Mouse (Mus musculus): ENCODE measurements around the gene Hcrtr1. TPM values are rescaled to one million over a fixed set of nuclear protein-coding genes. Genes with fewer than 3 reads are reported as not detected.

The Hcrtr1 gene
- polyA plus RNA-seq (2015; fragmentation: Nextera tagmentation; extraction: Ambion mirVana), result 0.23 and 0.42 TPM in 2 replicates

DNA sequence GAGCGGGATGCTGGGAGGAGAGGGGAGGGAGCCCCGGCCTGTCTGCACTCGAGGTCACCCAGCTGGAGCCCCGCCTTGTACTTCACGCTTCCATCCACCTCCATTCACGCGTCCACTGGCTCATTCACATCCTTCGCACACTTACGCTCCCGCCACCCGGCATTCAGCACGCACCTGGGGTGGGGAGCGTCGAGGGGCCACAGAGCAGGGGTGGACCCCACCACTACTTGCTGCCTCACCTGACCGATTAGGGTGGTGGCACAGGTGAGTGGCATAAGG is at the start of gene Hcrtr1:
TSS of gene Hcrtr1 (minus strand) at position 146 of the 279 bp plus-strand sequence.
- H3K4me1 ChIP-seq, result peaks cover 9% of the 10 kb centered on the region
- no peak within 1 kb of the TSS; the same call in 1 of the 2 replicates for H3K9ac ChIP-seq
- no peaks in the 10 kb centered on the region for H3K9me3 ChIP-seq
- no peak within 1 kb of the TSS for H3K27ac ChIP-seq
- H3K4me2 ChIP-seq, result peak within 1 kb of the TSS; percentile 79
- H3K4me3 ChIP-seq (replicated peaks), result peak within 1 kb of the TSS; percentile 32
- 4% methylated on average over 14 of the region's 15 CpGs for WGBS
- H3K27me3 ChIP-seq (replicated peaks), result peaks cover 28% of the 10 kb centered on the region
- H3K36me3 ChIP-seq, result no peaks in the 10 kb centered on the region
- no peak for ATAC-seq (ENCODE audit: insufficient read depth, low FRiP score, low read depth)

DNA sequence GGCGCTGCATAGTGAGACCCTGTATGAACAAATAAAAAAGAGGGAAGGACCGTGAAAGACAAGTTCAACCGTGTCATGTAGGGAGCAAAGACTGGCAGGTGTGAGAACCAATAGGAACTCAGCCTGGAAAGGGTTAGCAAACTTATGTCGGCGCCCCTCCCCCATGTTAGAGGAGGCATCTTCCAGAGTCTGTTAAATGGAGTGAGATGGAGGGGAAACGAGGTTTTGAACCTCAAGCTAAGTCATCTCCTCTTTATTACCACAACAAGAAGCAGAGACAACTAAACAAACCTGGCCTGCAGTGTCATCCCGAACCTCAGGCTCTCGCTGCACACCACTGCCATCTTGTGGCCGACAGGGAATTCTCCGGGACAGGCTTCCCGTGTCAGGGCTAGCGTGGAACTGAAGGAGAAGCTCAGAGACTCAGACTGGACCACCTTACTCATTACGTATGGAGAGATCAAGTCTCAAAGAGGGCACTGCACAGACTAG is 49.7 kb upstream of the Hcrtr1 start:
- peak overlapping the region; percentile 37 for H3K4me2 ChIP-seq
- no peaks in the 10 kb centered on the region for H3K9me3 ChIP-seq
- no peaks in the 10 kb centered on the region for H3K27me3 ChIP-seq (replicated peaks)
- no peaks in the 10 kb centered on the region for H3K4me1 ChIP-seq
- H3K9ac ChIP-seq, result no peak overlapping the region
- H3K36me3 ChIP-seq, result no peaks in the 10 kb centered on the region
- H3K27ac ChIP-seq, result no peak overlapping the region
- H3K4me3 ChIP-seq (replicated peaks), result peak overlapping the region; percentile 19; the same call in 1 of the 2 replicates
- WGBS, result 2% methylated on average over 13 of the region's 13 CpGs
- no peak for ATAC-seq (ENCODE audit: insufficient read depth, low FRiP score, low read depth)

GRCm38 (mm10) chr4:130186891-130187290 is 47.7 kb upstream of the Hcrtr1 start:
- no peaks in the 10 kb centered on the region for H3K36me3 ChIP-seq
- H3K27ac ChIP-seq, result no peak overlapping the region
- H3K9ac ChIP-seq, result no peak overlapping the region
- WGBS, result 61% methylated on average over 12 of the region's 12 CpGs
- no peak overlapping the region for H3K4me3 ChIP-seq (replicated peaks)
- H3K4me1 ChIP-seq, result no peaks in the 10 kb centered on the region
- no peak for ATAC-seq (ENCODE audit: insufficient read depth, low FRiP score, low read depth)
- H3K27me3 ChIP-seq (replicated peaks), result no peaks in the 10 kb centered on the region
- no peak overlapping the region for H3K4me2 ChIP-seq
- H3K9me3 ChIP-seq, result no peaks in the 10 kb centered on the region

DNA sequence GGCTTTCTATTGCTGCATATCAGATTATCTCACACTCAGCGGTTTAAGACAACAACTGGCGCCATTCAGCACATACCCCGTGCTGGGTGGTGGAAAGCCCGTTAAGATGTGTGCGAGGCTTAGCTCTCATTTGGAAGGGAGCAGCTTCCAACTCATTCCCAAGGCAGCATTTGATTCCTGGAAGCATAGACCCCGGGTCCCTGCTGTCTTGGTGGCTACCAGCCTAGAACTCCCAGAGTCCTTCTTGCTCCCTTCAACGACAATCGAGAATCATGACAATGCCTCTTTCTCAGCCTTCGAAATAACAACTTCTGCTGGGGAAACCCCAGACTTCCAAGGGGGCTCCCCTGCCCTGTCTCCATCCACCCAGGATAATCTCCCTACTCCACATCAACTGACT is 47.3 kb upstream of the Hcrtr1 start:
- 74% methylated on average over 9 of the region's 9 CpGs for WGBS
- Histone ChIP-seq H3K4me3 (replicated peaks) (no peak overlapping the region), H3K9ac (no peak overlapping the region), H3K36me3 (no peaks in the 10 kb centered on the region), H3K9me3 (no peaks in the 10 kb centered on the region), H3K27ac (no peak overlapping the region), H3K27me3 (replicated peaks) (no peaks in the 10 kb centered on the region), H3K4me2 (no peak overlapping the region), H3K4me1 (no peaks in the 10 kb centered on the region)
- no peak for ATAC-seq (ENCODE audit: insufficient read depth, low FRiP score, low read depth)

GRCm38 (mm10) chr4:130183879-130184278 is 44.7 kb upstream of the Hcrtr1 start:
- Histone ChIP-seq H3K9me3 (no peaks in the 10 kb centered on the region), H3K36me3 (no peaks in the 10 kb centered on the region), H3K27ac (no peak overlapping the region), H3K4me1 (no peaks in the 10 kb centered on the region), H3K9ac (no peak overlapping the region), H3K27me3 (replicated peaks) (no peaks in the 10 kb centered on the region), H3K4me2 (no peak overlapping the region), H3K4me3 (replicated peaks) (no peak overlapping the region)
- ATAC-seq (ENCODE audit: insufficient read depth, low FRiP score, low read depth), result no peak
- 88% methylated on average over 5 of the region's 5 CpGs for WGBS

DNA sequence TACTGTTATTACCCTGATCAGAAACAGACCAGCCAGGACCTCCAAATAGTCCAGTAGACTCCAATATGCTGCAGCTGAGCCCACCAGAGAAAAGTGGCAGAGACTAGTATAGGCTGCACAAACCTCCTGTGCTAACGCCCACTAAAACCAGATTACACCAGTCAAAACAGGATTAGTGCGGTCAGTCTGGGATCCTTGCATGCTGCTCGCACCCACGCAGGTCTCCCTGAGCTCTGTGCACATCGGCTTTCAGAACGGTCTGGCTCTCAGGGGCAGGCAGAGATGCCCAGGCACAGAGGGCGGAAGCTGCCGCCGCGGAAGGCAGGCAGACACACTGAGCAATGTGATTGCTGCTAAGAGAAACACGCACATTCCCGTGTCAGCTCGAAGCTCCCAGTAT is 43.9 kb upstream of the Hcrtr1 start:
- no peak overlapping the region for H3K4me3 ChIP-seq (replicated peaks)
- no peaks in the 10 kb centered on the region for H3K9me3 ChIP-seq
- no peak overlapping the region for H3K9ac ChIP-seq
- ATAC-seq (ENCODE audit: insufficient read depth, low FRiP score, low read depth), result no peak
- H3K27ac ChIP-seq, result no peak overlapping the region
- 63% methylated on average over 13 of the region's 13 CpGs for WGBS
- H3K4me2 ChIP-seq, result no peak overlapping the region
- no peaks in the 10 kb centered on the region for H3K36me3 ChIP-seq
- H3K4me1 ChIP-seq, result no peaks in the 10 kb centered on the region
- no peaks in the 10 kb centered on the region for H3K27me3 ChIP-seq (replicated peaks)

GRCm38 (mm10) chr4:130181886-130182285 is 42.7 kb upstream of the Hcrtr1 start:
- H3K27me3 ChIP-seq (replicated peaks), result no peaks in the 10 kb centered on the region
- 45% methylated on average over 4 of the region's 4 CpGs for WGBS
- H3K27ac ChIP-seq, result no peak overlapping the region
- H3K4me2 ChIP-seq, result no peak overlapping the region
- H3K9me3 ChIP-seq, result no peaks in the 10 kb centered on the region
- no peak overlapping the region for H3K4me3 ChIP-seq (replicated peaks)
- no peak overlapping the region for H3K9ac ChIP-seq
- no peaks in the 10 kb centered on the region for H3K36me3 ChIP-seq
- ATAC-seq (ENCODE audit: insufficient read depth, low FRiP score, low read depth), result no peak
- peaks cover 3% of the 10 kb centered on the region; the same call in 1 of the 2 replicates for H3K4me1 ChIP-seq

GRCm38 (mm10) chr4:130180909-130181602 is 41.9 kb upstream of the Hcrtr1 start:
- Histone ChIP-seq H3K9me3 (no peaks in the 10 kb centered on the region), H3K4me3 (replicated peaks) (no peak overlapping the region), H3K4me1 (peaks cover 3% of the 10 kb centered on the region; the same call in 1 of the 2 replicates), H3K4me2 (no peak overlapping the region), H3K9ac (no peak overlapping the region), H3K36me3 (no peaks in the 10 kb centered on the region), H3K27ac (no peak overlapping the region), H3K27me3 (replicated peaks) (no peaks in the 10 kb centered on the region)
- no peak for ATAC-seq (ENCODE audit: insufficient read depth, low FRiP score, low read depth)
- WGBS, result 71% methylated on average over 7 of the region's 7 CpGs

- no peaks in the 10 kb centered on the region; the same call in 1 of the 2 replicates for H3K27me3 ChIP-seq (replicated peaks)
- peaks cover 13% of the 10 kb centered on the region for H3K4me1 ChIP-seq
- no peak overlapping the region for H3K4me3 ChIP-seq (replicated peaks)
- H3K36me3 ChIP-seq, result no peaks in the 10 kb centered on the region
- no peak overlapping the region for H3K27ac ChIP-seq
- WGBS, result 67% methylated on average over 3 of the region's 3 CpGs
- no peak for ATAC-seq (ENCODE audit: insufficient read depth, low FRiP score, low read depth)
- H3K9me3 ChIP-seq, result no peaks in the 10 kb centered on the region
- no peak overlapping the region for H3K9ac ChIP-seq
- no peak overlapping the region for H3K4me2 ChIP-seq
Measured at GRCm38 (mm10) chr4:130179876-130180275, 40.7 kb upstream of the Hcrtr1 start.

DNA sequence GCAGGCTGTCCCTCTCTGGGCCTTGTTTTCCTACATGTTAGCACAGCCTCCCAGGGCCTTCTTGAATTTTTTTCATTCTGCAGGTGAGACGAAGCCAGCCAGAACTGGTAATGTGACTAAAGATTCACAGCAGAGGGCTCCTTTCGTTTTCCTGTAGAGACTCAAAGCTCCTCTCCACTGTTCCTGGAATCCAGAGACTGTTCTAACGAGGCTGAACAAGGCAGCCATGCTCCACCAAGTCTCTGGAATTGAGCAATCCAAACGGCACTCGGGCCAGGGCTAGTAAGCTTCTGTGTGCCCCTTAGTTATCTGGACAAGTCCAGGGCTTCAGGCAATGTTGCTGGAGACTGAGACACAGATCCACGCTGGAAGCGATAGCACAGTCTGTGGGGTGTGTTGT is 38.4 kb upstream of the Hcrtr1 start:
- Histone ChIP-seq H3K4me1 (peaks cover 25% of the 10 kb centered on the region), H3K9ac (no peak overlapping the region)

DNA sequence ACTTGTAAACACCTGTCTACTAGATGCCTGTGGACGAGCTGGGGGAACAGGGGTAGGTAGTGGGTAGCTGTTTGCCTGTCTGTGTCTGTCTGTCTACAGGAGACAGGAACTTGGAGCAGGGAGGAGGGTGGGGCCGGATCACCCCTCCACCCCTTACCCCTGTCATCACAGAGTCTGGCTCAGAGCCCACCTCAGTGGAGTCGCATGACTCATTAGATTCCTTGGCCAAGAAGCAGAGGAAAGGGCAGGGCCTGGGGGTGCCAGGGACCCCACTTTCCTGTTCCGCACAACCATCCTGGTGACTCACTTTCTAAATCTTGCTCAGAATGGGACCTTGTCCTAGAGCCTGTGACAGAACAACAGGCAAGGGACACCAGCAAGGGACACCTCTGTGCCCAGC is 37.9 kb upstream of the Hcrtr1 start:
- Histone ChIP-seq H3K4me2 (no peak overlapping the region), H3K4me1 (peaks cover 29% of the 10 kb centered on the region), H3K36me3 (no peaks in the 10 kb centered on the region), H3K4me3 (replicated peaks) (no peak overlapping the region), H3K9me3 (no peaks in the 10 kb centered on the region), H3K27ac (peak overlapping the region; percentile 44; the same call in 1 of the 2 replicates), H3K9ac (no peak overlapping the region), H3K27me3 (replicated peaks) (peaks cover 5% of the 10 kb centered on the region; the same call in 1 of the 2 replicates)
- no peak for ATAC-seq (ENCODE audit: insufficient read depth, low FRiP score, low read depth)
- WGBS, result 59% methylated on average over 4 of the region's 4 CpGs

More for the DNA sequence above, 38.4 kb upstream of the Hcrtr1 start:
- peaks cover 5% of the 10 kb centered on the region; the same call in 1 of the 2 replicates for H3K27me3 ChIP-seq (replicated peaks)
- ATAC-seq (ENCODE audit: insufficient read depth, low FRiP score, low read depth), result no peak
- H3K36me3 ChIP-seq, result no peaks in the 10 kb centered on the region
- WGBS, result 63% methylated on average over 7 of the region's 7 CpGs
- no peaks in the 10 kb centered on the region for H3K9me3 ChIP-seq
- H3K27ac ChIP-seq, result peak overlapping the region; percentile 44; the same call in 1 of the 2 replicates
- no peak overlapping the region for H3K4me2 ChIP-seq
- H3K4me3 ChIP-seq (replicated peaks), result no peak overlapping the region

- no peak for ATAC-seq (ENCODE audit: insufficient read depth, low FRiP score, low read depth)
- peaks cover 5% of the 10 kb centered on the region; the same call in 1 of the 2 replicates for H3K27me3 ChIP-seq (replicated peaks)
- H3K9ac ChIP-seq, result no peak overlapping the region
- H3K27ac ChIP-seq, result peak overlapping the region; percentile 80; the same call in 1 of the 2 replicates
- no peaks in the 10 kb centered on the region for H3K36me3 ChIP-seq
- H3K4me2 ChIP-seq, result no peak overlapping the region
- WGBS, result 75% methylated on average over 5 of the region's 5 CpGs
- no peaks in the 10 kb centered on the region for H3K9me3 ChIP-seq
- H3K4me3 ChIP-seq (replicated peaks), result no peak overlapping the region
- H3K4me1 ChIP-seq, result peaks cover 38% of the 10 kb centered on the region
Measured at GRCm38 (mm10) chr4:130176156-130176720, 37.1 kb upstream of the Hcrtr1 start.
